Mouse (Mus musculus): ENCODE measurements around the gene Fam102a.

The Fam102a gene

DNA sequence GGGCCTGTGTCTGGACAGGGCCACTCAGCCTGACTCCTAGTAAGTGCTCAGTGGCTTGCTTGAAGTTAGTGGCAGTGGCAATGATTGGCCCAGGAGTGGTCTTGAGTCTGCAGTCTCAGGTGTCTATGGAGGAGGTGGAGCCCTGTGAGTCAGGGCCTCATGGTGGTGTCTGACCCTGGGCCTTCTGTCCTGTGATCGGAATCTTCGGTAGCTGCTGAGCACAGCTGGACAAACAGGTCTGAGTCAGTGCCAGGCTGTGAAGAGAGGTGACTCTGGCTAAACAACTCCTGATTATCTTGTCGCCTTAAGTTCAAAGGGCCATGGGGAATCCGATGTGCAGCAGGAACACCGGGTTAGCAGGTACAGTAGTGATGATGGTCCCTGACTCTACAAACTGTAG, 12.2 kb downstream of the Fam102a start:
- no peak for DNase-seq

DNA sequence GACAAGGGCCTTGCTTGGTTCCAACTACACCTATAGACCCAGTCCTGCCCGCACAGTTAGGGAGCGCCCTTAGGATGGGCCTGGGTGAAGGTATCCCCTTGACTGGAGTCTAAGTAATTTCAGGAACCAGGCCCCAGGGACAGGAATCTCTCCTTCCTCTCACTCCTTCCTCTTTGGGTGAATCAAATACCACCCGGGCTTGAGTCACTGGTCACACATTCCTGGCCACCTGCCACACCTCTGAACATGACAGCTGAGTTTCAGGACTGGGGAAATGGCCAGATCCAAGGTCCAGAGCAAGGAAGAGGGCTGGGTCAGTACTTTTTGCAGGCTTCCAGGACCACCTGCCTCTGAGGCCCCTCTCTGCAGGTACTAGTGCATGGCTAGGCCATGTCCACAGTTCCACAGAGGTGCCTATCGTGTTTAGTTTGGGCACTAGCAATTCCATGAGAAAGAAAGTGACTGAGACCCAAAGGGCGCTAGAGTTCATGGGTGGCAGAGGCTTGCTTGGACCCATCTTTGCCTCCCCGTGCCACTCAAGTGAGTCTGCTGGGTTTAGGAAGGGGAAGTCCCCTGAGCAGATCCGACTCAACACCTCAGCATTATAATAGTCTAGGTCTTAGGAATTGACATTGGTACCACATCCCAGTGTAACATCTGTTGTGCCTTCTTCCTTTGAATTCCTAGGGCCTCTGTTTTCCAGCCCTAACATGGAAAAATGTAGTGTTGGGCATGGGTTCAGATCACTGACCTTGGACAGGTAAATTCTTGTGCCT, 13.0 kb downstream of the Fam102a start:
- no peak for DNase-seq

DNA sequence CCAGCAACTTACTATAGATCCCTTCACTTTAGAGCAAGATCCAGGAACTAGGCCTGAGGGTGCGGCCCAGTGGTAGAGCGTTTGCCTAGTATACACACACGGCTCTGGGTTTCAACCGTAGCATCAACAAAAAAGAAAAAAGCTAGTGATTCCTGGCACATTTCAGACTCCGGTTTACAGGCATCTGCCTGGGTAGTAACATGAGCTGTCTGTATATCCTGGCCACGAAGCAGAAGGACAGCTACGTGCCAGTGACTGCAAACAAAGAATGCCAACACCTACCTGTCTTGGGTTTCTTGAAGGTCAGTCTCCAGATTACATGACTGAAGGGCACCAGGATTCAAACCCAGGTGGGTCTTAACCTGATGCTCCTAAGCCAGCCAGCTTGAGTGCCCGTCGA, 14.0 kb downstream of the Fam102a start:
- no peak for DNase-seq

DNA sequence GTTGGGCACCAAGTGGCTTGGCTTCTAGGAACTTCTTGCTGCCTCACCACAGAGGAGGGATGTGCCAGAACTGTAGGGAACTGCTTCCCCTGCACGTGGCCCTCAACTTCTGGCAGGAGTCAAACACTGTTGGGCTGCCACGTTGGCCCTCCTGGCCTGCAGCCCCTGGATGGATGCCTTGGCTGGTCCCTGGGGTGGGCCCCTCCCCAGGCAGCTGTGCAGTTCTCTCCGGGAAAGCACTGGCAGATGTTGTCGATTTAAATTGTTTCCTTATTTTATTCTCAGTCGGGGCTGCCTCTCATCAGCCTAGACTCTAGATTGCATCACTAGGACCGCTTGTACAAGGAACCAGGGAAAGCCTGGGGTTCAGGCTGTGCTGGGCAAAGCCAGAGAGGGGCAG, 14.6 kb downstream of the Fam102a start:
- no peak for DNase-seq

DNA sequence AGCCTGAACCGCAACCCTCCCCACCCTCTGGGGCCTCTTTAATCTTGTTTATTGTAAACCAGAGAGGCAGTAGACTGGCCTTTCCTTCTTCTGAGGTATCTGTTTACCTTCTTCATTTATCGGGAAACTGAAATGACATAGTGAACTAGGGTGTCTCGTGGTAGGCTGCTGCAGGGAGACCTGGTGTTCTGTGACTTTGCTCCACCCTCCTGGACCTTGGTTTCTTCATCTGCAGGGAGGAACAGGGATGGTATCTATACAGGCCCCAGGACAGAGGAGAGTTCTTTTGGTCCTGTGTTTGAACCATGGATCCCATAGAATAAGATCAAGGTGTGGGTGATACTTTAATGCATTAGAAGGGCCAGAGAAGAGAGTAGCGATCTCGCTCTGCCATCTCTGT, 16.1 kb downstream of the Fam102a start:
- no peak for DNase-seq

DNA sequence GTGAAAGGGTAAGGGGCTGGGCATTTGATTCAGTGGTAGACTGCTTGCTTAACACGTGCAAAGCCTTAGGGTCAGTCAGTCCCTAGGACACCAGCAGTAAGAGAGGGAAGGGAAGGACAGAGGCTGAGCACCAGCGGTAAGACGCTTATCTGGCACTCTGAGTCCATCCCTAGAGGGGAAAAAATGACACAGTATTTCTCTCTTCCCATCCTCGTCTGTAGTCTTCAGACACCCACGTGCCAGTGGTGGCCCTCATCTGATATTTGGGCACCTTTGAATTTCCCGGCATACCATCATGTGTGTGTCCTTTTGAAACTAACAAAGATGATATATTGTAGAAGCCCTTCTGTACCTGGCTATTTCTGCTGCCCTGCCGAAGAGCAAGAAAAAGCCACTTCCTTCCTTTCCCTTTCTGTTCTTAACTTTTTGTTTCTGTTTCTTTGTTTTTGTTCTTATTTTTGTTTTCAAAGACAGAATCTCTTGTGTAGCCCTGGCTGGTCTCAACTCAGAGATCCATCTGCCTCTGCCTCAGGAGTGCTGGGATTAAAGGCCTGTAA, 18.5 kb downstream of the Fam102a start:
- no peak for DNase-seq

DNA sequence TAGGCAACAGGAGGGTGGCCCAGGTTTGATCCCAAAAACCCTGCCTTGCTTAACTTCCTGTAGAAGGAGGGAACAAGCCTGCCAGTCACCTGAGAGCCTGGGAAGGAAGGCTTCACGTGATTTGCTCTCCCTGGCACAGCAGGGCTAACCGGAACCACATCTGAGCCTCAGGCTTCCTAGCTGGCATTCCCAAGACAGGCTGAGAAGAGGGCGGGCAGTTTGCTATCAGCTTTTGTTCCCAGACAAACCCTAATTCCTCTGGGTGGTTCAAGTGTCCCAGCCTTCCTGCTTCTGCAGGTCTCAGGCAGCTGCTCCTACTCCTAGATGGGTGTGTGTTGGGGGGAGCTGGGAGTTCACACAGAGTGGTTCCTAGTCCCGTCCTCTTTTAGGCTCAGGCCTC, 20.4 kb downstream of the Fam102a start:
- DNase-seq = no peak

DNA sequence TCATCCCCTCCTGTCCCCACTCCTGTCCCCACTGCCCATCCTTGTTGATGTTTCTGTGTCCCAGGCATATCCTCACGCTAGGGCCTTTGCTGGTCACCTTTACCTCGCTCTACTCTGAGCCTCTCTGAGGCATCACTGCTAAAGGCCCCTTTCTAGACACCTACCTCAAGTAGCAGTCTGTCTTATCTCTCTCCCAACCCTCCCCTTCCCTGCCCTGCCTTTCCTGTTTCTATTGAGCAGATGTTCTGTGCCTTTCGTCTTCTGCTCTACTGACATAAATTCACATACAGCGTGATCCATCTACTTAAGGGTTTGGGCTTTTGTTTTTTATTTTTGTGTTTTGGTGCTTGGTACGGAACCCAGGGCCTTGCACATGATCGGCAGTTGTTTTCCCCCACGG, 20.9 kb downstream of the Fam102a start:
- no peak for DNase-seq

DNA sequence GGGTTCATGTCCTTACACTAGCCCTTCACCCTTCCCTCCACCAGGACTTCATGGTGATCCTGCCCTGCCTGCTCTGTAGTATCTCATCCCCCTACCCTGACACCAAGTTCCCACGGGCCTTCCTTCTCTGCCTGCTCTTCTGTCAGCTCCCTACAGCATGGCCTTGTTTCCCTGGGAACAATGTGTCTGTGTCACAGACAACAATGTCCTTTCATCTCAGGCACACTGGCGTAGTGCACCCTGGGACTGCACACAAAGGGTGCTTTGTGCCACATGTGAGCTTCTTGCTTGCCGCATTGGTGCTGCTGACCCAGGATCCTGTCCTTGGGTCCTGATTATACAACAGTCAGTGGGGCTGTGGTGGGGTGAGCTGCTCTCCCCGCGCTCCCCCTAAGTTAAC, 24.4 kb downstream of the Fam102a start:
- DNase-seq = no peak

DNA sequence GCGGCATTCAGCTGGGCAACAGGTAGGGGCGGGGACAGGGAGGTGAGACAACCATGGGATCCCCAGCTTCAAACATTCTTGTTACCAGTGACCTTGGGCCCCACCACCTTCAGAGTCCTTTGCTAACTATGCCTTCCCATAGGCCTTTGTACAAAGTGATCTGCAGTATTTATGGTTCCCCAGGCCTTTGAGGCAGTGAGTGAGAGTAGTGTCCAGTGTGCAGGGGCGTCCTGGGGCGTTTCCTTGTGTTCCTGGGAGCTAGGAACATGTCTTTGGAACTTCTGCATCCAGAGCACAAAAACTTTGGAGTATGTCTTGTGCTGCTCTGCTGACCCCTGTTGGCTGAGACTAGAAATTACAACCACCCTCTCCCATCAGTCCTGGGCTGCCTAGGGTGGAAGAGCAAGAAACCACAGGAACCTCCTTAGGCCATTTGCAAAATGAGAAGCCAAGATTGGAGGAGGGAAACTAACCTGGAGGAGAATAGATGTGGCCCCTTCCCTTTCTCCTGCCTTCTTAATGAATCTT, 31.5 kb downstream of the Fam102a start:
- peak; percentile 37 to 65 for DNase-seq

DNA sequence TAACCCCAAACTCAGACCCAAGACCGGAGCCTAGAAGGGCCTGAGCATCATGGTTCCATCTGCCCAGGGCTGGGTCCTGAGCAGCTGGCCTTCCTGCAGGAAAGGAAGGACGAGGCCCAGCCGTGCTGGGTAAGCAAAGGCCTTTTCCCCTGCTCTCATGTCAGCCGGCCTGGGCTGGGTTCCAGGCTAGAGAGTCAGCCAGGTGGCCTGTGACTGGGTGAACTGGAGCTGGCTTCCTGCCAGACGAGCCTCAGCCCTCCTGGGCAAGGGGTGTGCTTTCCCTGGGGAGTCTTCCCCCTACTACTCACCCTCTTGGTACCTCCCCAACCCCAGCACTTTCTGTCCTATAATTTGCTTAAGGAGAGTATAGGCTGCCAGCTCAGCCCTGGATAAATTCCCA, 33.0 kb downstream of the Fam102a start:
- no peak for DNase-seq

DNA sequence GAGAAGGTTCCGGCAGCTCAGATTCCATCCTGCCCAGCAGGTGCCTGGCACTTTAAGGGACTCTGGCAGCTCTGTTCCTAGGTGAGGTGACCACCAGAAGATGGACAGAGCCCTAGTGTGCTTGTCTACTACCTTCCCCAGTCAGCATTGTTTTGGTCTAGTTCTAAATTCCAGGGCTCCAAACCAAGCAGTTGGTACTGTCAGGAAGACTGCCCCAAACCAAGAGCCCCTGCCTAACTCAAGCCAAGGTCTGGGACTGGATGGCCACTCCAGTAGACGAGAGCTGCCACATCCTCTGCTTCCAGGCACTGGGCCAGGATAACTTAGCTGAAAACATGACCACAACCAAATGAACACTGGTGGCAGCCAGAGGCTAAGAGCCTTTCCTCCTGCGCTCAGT, 33.8 kb downstream of the Fam102a start:
- no peak for DNase-seq

DNA sequence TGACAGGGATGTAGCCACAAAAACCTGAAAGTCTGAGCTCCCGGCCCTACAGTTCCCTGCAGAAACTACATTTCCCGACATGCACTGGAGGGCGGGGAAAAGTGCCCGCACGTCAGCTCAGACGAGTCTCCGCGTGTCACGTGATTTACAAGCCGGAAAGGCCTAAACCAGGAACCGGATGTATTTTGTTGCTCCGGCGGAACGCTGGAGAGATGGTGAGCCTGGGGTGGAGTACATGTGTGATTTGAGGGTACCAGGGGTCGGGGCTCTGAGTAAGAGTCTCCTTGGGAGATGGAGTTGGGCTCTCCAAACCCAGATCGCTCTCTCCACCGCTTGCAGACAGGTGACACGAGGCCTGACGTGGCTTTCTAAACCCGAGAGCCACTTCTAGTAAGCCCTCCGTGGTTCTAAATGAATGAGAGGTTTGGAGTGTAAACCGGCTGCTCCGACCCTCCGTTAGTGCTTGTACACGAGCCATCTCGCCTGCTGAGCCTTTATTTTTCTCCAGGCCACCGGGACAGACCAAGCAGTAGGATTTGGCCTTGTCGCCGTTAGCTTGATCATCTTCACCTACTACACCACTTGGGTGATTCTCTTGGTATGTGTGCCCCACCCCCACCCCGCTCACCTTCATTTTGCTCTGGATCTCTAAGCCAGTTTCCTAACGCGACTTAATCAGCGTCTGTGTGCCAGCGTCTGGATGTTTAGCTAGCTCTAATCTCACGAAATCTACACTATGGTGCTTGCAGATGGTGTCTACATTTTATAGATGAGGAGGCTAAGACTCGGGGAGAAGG, 35.8 kb downstream of the Fam102a start, which contains the start of gene Dpm2:
TSS of gene Dpm2 (plus strand) at position 161 of the 797 bp plus-strand sequence.
- DNase-seq = peak; percentile 82 to 83

DNA sequence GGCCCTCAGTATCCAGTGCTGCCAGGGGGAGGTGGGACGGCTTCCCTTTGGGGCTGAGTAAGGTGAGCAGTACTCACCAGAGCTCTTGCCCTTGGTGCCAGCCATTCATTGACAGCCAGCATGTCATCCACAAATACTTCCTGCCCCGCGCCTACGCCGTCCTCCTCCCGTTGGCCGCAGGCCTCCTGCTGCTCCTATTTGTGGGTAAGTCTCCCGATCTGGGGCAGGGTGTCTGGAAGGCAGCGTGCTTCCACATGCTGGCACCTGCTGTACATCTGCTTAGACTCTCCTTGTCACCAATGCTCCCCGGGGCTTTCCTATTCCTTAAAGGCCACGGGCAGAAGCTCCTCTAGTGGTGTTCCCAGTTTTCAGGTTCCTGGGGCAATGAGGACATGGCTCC, 37.1 kb downstream of the Fam102a start:
- DNase-seq = no peak

DNA sequence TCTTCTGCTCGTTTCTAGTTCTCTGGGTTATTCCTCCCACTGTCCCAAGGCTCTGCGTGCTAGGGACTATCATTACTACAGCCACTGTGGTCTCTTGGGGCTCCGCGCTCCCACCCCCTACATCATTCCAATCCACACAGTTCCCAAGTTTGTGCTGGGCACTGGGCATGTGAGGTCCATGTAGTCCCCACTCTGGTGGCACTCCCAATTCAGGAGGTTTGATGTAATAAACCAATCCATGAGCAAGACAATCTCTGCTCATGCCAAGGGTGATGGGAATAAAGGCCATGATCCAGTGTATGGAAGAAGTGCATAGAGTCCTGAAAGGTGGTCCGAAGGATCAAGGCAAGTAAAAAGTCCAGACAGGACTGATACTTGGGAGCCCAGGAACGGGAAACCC, 39.4 kb downstream of the Fam102a start, which contains the start of gene Pip5kl1:
TSS of gene Pip5kl1 (plus strand) at position 301 of the 400 bp plus-strand sequence.
- no peak for DNase-seq

DNA sequence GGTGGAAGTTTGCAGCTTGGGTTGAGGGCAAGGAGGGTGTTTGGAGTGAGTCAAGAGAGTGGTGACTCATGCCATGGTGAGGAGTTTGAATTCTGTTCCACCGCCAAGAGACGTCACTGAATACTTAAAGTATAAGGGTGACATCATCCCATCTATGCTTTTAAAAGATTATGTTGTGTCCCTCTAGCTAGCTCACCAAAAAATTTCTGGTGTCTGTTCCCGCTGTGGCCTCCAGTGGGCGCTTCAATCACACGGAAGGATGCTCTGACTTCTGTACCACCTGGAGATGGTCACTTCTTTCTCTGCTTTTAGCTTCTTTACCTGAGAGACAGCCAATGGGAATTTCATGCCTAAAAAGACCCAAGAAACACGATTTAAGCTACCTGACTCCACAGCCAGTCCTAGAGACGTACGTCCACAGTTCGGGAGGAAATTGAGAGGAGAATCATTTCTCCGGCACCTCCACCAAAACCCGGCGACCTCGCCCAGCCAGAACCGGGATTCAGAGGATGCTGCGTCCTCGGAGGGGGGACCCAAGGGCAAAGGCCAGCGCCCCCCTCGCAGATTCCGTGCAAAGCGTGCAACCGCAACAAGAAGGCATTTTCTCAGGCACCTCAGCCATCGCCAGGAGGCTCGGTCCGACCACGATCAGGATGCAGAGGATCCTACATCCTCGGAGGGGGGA, 39.9 kb downstream of the Fam102a start:
- DNase-seq = peak; percentile 38 to 67

DNA sequence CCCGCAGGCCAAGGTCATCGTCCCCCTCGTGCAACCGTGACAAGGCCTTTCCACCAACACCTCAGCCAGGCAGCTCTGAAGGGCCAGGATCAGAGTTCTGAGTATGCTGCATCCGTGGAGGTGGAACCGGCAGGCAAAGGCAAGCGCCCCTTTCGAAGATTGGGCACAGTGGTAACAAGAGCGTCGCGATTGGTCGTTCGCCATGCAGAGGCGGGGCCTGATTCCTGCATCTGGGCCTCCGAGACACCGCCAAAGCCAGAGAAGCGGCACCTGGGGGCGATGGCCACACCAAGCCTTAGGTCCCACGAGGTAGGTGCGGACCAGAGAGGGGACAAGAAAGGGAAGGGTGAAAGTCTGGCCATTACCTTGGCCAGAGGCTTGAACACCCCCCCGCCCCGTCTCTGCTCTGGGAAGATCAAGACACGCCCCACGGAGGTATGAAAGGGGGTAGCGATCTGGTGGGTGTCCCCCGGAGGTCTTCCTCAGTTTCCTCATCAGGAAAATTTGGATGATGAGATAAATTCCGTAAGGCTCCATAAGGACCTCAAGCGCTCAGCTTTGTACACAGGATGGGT, 40.5 kb downstream of the Fam102a start, which contains the start of gene 9430097D07Rik:
TSS of gene 9430097D07Rik (minus strand) at position 99 of the 575 bp plus-strand sequence.
- no peak for DNase-seq

DNA sequence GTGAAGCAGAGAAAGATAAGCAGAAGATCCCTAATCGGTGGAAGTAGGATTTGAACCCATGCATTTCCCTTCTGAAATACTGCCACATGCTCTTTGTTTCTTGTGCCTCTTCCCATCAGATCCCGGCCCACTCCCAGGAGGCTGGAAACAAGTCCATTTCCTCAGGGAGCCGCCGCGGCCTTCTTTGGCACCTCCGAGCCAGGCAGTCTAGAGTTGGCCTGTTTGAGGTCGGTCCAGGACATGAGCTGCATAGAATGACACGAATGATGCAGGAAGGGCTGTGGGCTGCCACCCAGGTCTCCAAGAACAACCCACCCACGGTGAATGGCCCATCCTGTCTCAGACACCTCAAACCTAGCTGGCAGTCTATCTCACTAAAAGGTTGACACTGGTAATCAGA, 41.4 kb downstream of the Fam102a start:
- no peak for DNase-seq

DNA sequence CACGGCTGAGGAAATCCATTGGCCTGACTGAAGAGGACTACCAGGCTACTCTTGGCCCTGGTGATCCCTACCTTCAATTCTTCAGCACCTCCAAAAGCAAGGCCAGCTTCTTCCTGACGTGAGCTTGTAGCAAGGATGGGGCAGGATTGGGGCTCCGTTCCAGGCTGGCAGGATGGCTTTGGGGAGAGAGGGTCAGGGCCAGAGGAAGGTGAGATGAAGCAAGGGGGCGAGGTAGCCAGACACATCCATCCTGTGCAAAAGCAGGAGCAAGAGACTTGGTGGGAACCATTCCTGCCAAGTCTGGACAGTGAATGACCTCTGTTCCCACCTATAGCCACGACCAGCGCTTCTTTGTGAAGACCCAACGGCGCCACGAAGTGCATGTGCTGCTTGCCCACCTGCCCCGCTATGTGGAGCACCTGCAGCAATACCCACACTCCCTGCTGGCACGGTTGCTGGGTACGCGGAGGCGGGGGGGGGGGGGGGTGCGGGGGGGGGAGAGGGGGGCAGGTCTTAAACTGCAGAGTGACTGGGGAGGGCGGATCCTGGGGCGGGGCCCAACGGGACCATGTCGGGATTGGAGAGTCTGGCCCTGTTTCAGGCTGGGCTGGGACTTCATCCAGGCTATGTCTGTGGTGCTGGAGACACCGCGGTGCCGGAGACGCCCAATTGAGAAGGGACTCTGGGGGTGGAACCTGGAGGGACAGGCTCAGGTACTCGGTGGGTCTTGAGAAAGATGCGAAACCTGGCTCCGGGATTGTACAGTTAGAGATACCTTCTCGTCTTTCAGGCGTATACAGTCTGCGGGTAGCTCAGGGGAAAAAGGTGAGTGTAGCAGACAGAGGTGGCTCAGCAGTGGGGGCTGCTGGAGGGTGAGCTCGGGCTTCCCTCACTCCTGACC, 43.3 kb downstream of the Fam102a start:
- no peak for DNase-seq

DNA sequence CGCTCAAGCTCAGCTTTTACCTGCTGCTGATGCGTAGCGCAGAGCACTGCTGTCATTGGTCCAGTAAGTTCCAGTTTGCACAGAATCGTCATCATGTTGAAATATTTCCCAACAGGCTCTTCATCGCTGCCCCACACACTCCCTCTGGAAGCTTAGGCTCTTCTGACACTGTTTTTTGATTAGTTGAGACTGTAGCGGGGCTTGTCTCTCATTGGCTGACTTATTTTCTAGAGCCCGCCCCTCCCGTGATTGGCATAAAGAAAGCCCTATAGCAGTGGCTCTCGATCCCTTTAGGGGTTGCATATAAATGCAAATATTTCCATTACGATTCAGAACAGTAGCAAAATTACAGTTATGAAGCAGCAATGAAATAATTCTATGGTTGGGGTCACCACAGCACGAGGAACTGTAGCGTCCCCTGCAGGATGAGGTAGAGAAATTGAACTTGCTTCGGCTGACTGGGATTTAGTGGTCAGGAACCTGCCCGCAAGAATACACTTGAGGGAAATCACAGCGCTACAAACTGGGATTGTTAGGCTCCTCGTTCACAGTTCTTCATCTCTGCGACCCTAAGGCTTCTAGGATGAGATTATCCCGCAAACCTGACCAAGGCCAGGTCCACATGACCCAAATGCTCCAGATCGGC, 46.4 kb downstream of the Fam102a start:
- no peak for DNase-seq
